In genomic region chr19:6020276-6020675, GRCm38 (mm10) we compare ENCODE assay signal across 1 mouse cellular context.
A peak's percentile ranks its signal among the peaks of the same experiment; 100 is the strongest.
TF ChIP-seq lines count a peak whose summit lies in the region.

No protein-coding gene starts in this region.

TF ChIP-seq in CH12.LX, 34 proteins besides CTCF, POLR2A, EP300 and RAD21:
- no peak for TF ChIP-seq HCFC1 (IDR thresholded peaks at IDR 0.05; ENCODE audit: low read depth, low read length)
- TF ChIP-seq MAFK (IDR thresholded peaks at IDR 0.05; ENCODE audit: insufficient replicate concordance, low read length): no peak
- peak; percentile 40 for TF ChIP-seq SMC3 (IDR thresholded peaks at IDR 0.05; ENCODE audit: low read depth, low read length)
- no peak for TF ChIP-seq CHD1 (IDR thresholded peaks at IDR 0.05; ENCODE audit: low read depth, low read length)
